Mouse (Mus musculus): ENCODE measurements around the gene Cenpt.
A peak's percentile ranks its signal among the peaks of the same experiment; 100 is the strongest.
"Not testable (repeated sequence)": the region's sequence is repeated elsewhere in the genome, so short reads cannot be mapped to it uniquely, and the experiment has no call there.

Gene Cenpt

DNA sequence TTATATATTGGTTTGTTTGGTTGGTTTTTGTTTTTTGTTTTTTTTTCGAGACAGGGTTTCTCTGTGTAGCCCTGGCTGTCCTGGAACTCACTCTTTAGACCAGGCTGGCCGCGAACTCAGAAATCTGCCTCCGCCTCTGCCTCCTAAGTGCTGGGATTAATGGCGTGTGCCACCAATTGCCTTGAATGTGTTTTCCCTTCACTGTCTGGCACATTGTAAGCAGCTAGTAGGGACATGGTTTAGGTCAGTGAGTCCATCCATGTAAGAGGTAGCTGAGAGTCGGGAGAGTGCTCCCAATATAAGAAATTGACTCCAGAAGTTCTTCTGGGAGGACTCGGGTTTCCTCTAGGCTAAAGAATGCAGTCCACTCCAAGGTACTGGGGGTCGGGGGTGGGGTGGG lies 1.2 kb upstream of the Cenpt start:
- no peak for DNase-seq

DNA sequence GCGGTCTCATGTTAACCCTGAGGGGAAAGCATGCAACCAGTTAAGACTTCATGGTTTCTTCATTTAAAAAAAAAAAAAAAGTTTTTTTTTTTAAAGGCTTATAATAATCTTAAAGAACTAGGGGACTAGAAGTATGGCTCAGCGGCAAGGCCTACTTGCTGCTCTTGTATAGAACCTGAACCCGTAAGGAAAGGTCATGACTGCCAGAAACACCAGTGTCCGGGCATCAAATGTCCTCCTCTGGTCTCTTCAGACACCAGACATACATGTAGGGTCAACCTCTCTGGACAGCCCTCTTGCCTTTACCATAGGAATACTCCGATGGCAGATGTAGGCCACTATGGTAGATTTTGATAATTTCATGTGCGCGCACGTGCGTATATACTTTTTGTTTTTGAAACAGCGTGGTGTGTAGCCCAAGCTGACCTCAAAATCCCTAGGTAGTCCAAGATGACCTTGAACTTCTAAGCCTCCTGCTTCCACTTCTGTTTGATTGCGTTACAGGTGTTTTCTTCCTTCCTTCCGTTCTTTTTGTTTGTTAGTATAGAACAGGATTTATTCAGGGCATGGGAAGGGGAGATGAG lies 840 bp downstream of the Cenpt start:
- no peak for DNase-seq

- peak; percentile 84 to 87 for DNase-seq
Observed at GRCm38 (mm10) chr8:105851651-105852143, 1.4 kb downstream of the Cenpt start.

- peak in 1 of 2 experiments; percentile 4 for DNase-seq
Observed at GRCm38 (mm10) chr8:105850611-105851010, 2.5 kb downstream of the Cenpt start.

DNA sequence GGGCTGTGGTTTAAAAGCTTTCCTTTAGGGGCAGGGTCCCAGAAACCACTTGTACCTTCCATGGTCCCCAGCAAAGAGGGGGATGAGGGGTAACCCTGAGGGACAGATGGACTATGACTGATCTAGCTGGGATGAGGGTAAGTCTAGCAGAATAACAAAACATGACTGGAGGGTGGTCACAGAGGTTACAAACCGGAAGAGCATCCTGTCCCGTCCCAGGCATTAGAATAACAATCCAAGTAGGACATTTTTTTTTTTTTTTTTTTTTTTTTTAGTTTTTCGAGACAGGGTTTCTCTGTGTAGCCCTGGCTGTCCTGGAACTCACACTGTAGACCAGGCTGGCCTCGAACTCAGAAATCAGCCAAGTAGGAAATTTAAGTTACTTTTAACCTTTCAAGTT lies 3.1 kb downstream of the Cenpt start:
- no peak for DNase-seq

DNA sequence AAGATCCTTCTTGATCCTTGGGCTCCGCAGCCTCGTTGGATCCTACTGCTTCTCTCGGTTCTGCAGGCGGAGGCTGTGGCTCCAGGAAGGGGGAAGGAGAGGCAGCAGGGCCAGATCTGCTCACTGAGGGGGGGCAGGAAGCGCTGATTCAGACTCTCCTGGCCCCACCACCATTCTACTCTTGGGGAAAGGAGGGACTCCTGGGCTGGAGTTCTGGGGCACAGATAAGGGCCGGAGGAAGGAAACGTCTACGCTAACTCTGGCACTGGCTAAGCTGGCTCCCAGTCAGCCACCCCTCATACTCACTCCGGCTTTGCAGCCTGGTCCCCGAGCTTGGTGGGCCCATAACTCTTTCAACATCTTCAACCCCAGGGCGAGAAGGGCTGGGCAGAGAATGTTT lies 6.4 kb downstream of the Cenpt start:
- no peak for DNase-seq

DNA sequence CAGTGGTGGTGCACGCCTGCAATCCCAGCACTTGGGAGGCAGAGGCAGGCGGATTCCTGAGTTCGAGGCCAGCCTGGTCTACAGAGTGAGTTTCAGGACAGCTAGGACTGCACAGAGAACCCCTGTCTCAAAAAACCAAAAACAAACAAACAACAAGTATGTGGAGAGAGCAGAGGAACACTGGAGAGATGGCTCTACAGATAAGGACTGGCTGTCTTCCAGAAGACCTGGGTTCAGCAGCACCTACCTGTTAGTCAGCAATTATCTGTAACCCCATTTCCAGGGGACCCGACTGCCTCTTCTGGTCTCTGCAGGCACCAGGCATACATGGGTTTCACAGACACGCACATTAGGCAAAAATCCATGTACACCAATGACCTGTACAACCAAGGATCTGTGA lies 13.9 kb downstream of the Cenpt start:
- no peak for DNase-seq

DNA sequence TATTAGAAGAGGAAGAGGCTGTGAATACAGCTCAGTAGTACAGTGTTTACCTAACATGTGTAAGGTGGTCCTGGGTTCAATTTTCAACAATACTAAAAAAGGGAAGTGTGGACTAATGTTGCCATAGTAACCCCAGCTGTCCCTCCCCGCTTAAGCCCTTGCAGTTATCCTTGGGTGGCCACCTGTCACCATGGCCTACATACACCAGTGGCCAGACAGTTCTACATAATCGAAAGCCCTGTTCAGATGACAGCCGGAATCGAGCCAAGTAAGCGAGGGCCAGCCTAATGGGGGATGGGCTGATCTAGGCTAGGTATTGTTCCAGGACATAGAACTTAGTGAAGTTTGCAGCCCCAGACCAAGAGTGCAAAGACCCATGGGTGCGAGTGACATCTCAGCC lies 16.1 kb downstream of the Cenpt start:
- no peak for DNase-seq

- peak; percentile 75 to 88 for DNase-seq
Observed at GRCm38 (mm10) chr8:105835318-105835717, 17.8 kb downstream of the Cenpt start.

- DNase-seq = not testable (repeated sequence)
Observed at GRCm38 (mm10) chr8:105833740-105834139, 19.3 kb downstream of the Cenpt start.

GRCm38 (mm10) chr8:105826861-105827848 lies 25.9 kb downstream of the Cenpt start, which contains the start of the genes Ranbp10 and Tsnaxip1:
Gene Ranbp10, minus strand, starts transcription at chr8:105827350.
Gene Tsnaxip1, plus strand, starts transcription at chr8:105827731.
- DNase-seq = peak; percentile 98 to 99

DNA sequence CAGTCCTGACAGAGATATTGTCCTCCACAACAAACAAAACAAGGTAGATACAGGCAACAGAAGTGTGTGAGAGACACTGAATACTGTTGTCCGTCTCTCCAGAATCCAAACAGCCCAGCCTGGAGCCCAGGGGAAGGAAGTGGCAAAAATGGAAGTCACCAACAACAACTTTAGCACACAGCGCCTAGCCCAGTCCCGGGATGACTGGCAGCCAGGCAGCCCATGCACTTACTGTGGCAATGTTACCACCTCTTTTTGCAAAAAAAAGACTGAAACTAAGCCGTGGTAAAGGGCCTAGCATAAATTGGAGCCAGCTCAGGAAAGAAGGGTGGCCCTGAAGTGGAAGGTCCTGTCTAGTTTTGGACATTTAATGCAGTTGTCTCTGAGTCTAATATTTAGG lies 26.7 kb downstream of the Cenpt start:
- no peak for DNase-seq

DNA sequence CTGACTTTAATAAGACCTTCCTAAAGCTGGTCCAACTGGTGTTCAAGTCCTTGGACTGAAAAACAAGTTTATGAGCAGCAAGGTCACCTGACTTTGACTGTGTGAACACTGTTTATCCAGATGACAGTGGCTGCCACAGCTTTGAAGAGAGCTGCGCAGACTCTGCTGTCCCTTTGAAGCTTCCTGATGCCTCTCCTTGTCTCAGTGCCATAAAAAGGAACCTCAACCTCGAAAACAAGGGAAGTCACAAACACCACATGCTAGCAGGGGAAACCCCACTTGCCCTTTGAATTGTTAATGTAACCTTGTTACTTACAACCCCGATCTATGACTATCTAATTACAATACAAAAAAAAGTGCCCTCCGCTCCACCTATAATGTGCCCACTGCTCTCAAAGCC lies 27.6 kb downstream of the Cenpt start:
- DNase-seq = no peak

- DNase-seq = no peak
Observed at GRCm38 (mm10) chr8:105820925-105821324, 32.2 kb downstream of the Cenpt start.

DNA sequence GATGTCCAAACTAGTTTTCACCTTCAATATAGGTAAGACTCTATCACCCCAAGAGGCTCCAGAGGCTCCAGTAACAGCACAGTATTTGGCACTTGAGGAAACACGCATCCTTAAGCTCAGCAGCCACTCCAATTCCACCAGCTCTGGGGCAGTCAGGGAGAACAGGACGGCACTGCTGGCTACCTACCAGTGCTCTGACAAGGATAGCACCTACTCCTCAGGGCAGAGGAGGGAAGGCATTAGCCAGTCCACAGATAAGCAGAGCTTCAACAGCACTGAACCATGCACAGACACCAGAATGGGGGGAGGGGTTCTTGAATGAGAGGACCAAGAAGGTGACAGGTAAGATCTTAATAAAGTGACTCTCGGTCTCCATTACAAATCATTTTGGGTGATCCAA lies 33.4 kb downstream of the Cenpt start:
- DNase-seq = no peak

DNA sequence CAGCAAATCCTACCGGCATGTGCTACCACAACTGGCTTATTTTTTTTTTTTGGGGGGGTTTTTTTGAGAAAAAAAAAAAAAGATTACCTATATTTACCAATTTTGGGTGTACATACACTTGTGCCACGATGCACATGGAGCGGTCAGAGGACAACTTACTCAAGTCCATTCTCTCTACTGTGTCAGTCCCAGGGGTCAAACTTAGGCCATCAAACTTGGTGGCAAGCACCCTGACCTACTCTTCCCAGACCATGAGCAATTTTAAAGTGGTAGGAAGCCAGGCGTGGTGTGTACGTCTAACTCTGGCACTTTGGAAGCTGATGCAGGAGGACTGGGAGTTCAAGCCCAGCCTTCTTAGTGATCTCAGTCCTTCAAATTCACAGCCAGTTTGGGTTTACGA lies 39.8 kb downstream of the Cenpt start:
- DNase-seq = no peak

DNA sequence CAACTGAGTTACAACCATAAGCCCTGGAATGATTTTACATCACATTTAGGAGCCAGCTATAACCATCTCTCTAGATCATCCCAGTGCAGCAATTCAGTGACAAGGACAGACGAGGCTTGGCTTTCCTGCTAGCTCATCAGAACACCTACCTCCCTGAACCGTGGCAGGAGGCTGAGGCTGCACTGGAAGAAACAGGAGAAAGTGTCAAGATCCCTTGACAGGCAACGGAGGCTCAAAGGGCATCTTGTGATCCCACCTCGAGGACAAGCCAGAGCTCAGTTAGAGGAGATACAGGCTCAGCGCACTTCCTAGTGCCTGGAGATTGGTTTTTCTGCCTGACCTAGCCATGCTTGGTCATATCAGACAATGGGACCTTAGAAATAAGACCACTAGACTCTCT lies 40.6 kb downstream of the Cenpt start:
- DNase-seq = peak; percentile 25 to 50

DNA sequence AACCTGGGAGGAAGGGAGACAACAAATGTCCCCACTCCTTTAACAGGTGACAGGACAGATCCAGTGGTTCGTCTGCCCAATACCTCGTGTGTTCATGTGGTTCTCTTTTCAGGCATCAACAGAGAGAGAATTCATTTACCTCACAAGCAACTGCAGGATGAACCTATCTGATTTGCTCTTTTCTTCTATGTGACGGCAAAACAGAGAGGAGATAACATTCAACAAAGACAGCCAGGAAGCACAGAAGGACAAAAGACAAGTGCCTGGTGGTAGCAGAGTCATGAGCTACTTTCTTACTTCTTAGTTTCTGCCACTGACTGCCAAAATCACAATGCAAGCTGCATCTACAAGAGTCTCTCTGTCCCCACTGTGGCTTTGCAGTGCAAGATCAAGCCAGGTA lies 41.5 kb downstream of the Cenpt start:
- DNase-seq = no peak

GRCm38 (mm10) chr8:105811061-105811460 lies 42.0 kb downstream of the Cenpt start:
- no peak for DNase-seq

GRCm38 (mm10) chr8:105810245-105810786 lies 42.8 kb downstream of the Cenpt start:
- DNase-seq = no peak

DNA sequence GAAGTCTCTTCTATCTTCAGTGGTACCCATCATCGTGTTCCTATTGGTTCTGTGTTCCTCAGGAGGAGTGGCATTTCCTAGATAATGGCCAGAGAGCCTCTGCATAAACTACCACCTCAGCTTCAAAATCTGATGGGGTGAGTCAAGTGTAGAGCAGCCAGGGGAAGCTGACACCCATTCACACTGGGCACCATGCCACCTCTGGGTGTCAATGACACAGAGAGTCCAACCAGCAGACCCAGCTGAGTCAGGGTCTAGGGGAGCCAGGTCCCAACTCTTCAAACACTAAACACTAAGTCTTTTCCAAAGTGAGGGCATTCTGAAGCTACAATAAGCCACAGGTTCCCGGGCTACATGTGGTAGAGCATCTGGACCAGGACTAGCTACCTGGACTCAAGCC lies 44.6 kb downstream of the Cenpt start:
- DNase-seq = peak; percentile 22 to 32

DNA sequence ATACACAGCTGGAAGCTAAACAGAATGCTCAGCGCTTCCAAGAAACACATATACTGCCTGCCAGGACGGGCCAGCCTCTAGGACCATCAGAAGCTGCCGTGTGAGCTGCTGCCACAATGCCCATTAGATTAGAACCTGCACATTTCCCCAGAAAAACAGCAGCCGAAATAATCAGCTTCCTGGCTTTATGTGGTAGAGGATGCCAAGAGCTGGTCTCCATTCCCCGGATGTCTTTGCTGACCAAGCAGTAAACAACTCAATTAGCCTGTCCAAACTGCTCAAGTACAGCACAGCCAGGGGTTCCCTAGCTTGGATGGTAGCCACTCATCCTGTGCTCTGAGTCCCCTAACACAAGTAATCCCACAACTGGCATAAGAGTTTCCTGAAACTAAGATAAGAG lies 45.3 kb downstream of the Cenpt start:
- peak; percentile 45 to 52 for DNase-seq

DNA sequence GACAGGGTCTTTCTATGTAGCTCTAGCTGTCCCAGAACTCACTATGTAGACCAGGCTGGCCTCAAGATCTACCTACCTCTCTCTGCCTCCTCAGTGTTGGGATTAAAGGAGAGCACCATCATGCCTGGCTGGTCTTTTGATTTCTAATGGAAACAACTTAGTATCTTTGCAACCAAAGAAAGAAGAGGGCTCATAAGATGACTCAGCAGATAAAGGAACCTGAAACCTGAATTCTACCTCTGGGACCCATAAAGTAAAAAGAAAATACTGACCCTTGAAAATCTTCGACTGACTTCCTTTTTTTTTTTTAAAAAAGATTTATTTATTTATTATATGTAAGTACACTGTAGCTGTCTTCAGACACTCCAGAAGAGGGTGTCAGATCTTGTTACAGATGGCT lies 47.1 kb downstream of the Cenpt start:
- DNase-seq = no peak

DNA sequence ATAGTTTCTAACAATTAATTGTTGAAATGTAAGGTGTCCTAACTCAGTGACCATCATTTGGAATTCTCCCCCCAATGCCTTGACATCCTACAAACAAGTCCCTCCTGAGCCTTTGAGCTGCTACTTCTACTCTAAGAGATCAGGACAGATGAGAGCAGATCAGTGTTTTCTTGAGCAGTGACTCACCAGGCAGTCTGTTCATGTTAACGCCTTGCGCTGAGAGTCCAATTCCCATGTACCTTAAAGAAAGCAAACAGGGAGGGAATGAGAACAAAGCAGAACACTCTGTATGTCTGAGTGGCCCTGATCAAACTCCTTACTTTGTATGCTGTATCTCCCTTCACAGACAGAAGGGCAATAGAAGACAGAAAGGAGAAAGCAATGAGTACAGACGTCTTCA lies 47.7 kb downstream of the Cenpt start:
- DNase-seq = no peak

Data from kidney, adult 8-10 months (tissue).